Mouse (Mus musculus) spleen, adult 2 months (tissue): ENCODE measurements around the gene Thop1.

ENCODE experiments used
- CTCF ChIP-seq: fragments of 200-500 bp; IDR thresholded peaks from 2 replicates; pipeline ENCODE4 v1.5.1; 2011; ENCODE audit warnings: mild to moderate bottlenecking, inconsistent platforms; ENCODE audit not compliant: insufficient read depth, insufficient read length, insufficient replicate concordance; ENCODE audit errors: extremely low read depth
- POLR2A ChIP-seq: fragments of 200-500 bp; IDR thresholded peaks from 2 replicates; pipeline ENCODE4 v1.6.1; 2011; ENCODE audit warnings: low read depth, low read length, inconsistent platforms

DNA sequence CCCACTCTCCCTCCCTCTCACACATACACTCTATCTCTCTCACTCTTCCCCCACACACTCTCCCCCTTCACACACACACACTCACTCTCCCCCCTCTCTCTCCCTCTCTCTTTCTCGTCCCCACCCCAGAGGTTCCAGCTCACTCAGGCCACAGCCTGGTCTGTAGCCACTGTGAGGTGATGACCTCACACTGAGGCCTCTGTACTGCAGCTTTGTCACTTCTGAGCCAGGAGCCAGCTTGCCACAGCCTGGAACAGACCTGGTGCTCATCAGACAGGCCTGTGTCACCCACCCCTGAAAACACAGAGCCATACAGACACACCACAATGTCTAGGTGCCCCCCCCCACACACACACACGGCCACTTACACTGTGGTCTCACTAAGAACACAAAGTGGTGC, 49.6 kb upstream of the Thop1 start:
- no peak for TF ChIP-seq CTCF
- no peak for TF ChIP-seq POLR2A
